Mouse (Mus musculus): ENCODE results near the gene Rimklb.

Rimklb gene

GRCm38 (mm10) chr6:122427456-122427855, 71.1 kb downstream of the Rimklb start:
- no peak for DNase-seq (ENCODE audit: low read depth)

GRCm38 (mm10) chr6:122417015-122417414, 81.5 kb downstream of the Rimklb start:
- no peak for DNase-seq (ENCODE audit: low read depth)

- no peak for DNase-seq (ENCODE audit: low read depth)
Observed at GRCm38 (mm10) chr6:122416347-122416746, 82.2 kb downstream of the Rimklb start.

GRCm38 (mm10) chr6:122411281-122411680, 87.3 kb downstream of the Rimklb start:
- DNase-seq (ENCODE audit: low read depth) = no peak

- peak; percentile 48 for DNase-seq (ENCODE audit: low read depth)
Observed at GRCm38 (mm10) chr6:122402240-122402639, 96.3 kb downstream of the Rimklb start.

GRCm38 (mm10) chr6:122400263-122400662, 98.3 kb downstream of the Rimklb start:
- DNase-seq (ENCODE audit: low read depth) = no peak
